Mouse (Mus musculus): ENCODE measurements around the gene Elp4.

DNA sequence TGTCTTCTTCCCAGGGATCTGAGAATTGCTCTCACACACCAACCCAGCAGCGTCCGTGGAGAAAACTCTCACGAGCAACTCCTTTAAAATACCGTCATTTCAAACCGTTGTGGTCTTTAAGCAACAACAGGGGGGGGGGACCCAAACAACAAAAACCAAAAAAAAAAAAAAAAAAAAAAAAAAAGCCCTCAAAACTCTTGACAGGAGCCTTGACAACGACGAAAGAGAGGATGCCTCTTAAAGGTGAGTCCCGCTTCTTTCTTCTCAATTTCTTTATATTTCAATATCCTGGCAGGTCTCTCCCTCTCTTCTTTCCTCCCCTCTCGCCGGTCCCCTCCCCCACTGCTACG lies 228.7 kb downstream of the Elp4 start:
- TF ChIP-seq CTCF (IDR thresholded peaks at IDR 0.05) (no peak), EP300 (IDR thresholded peaks at IDR 0.05) (no peak)
